Mouse (Mus musculus) MEL (cell line): ENCODE measurements around the gene Ska3.

ENCODE experiments used
- CTCF ChIP-seq, 3 experiments: IDR thresholded peaks in 2 of 3; conservative IDR thresholded peaks in 1 of 3; 2 replicates each; pipeline ENCODE4 v1.5.1; 2011 to 2012; ENCODE audit warnings: low read length in 3 of 3, low read depth in 2 of 3, mild to moderate bottlenecking in 2 of 3, improper control_type of control experiment in 1 of 3, inconsistent platforms in 1 of 3, mixed read lengths in 1 of 3, moderate library complexity in 1 of 3; ENCODE audit not compliant: control insufficient read depth in 1 of 3, insufficient read depth in 1 of 3, poor library complexity in 1 of 3, severe bottlenecking in 1 of 3
- EP300 ChIP-seq, 2 experiments: IDR thresholded peaks; 2 replicates each; pipeline ENCODE4 v1.6.1; 2011; ENCODE audit warnings: improper control_type of control experiment in 2 of 2, low read length in 2 of 2, low read depth in 1 of 2, mild to moderate bottlenecking in 1 of 2
- GATA1 ChIP-seq: IDR thresholded peaks from 2 replicates; pipeline ENCODE4 v1.6.1; 2011; ENCODE audit warnings: low read depth, low read length, improper control_type of control experiment
- POLR2A ChIP-seq, 2 experiments: IDR thresholded peaks; 2 replicates each; pipeline ENCODE4 v1.6.1; 2011 to 2012; ENCODE audit warnings: low read length in 2 of 2, mild to moderate bottlenecking in 2 of 2, control low read depth in 1 of 2, improper control_type of control experiment in 1 of 2, low read depth in 1 of 2, moderate library complexity in 1 of 2; ENCODE audit not compliant: control insufficient read depth in 1 of 2, insufficient read depth in 1 of 2, poor library complexity in 1 of 2

- no peak for TF ChIP-seq GATA1
- no peak for TF ChIP-seq CTCF (IDR thresholded peaks at IDR 0.05 in 2 of 3, conservative IDR thresholded peaks at IDR 0.05 in 1 of 3; ENCODE audit: control insufficient read depth in 1 of 3, insufficient read depth in 1 of 3, low read depth in 2 of 3, low read length in 3 of 3, poor library complexity in 1 of 3, severe bottlenecking in 1 of 3)
- TF ChIP-seq POLR2A (IDR thresholded peaks at IDR 0.05; ENCODE audit: control insufficient read depth in 1 of 2, insufficient read depth in 1 of 2, low read depth in 1 of 2, low read length in 2 of 2, poor library complexity in 1 of 2): no peak
- no peak for TF ChIP-seq EP300 (IDR thresholded peaks at IDR 0.05; ENCODE audit: low read depth in 1 of 2, low read length in 2 of 2)
Measured at GRCm38 (mm10) chr14:57760447-57761412, 65.3 kb downstream of the Ska3 start.
